Mouse (Mus musculus) limb, embryonic 14.5 days (tissue): ENCODE results near the gene Rgs9. TPM values are rescaled to one million over a fixed set of nuclear protein-coding genes. Genes with fewer than 3 reads are reported as not detected.
"Not testable (repeated sequence)": the region's sequence is repeated elsewhere in the genome, so short reads cannot be mapped to it uniquely, and the experiment has no call there.

Experiments used
- ATAC-seq: fragments of 200-750 bp; cut with Nextera tagmentation; 2 replicates; pipeline ENCODE4 v1.8.0; 2017; ENCODE audit warnings: low read depth, moderate number of reproducible peaks, moderate TSS enrichment; ENCODE audit not compliant: low FRiP score
- DNase-seq: peaks from one replicate; pipeline ENCODE4 v3.0.0-alpha.2; 2015; ENCODE audit warnings: low spot score
- H3K27ac ChIP-seq: fragments of 300-500 bp; sonication (generic); replicated peaks from 2 replicates; pipeline ENCODE4 v1.5.1; 2014; ENCODE audit warnings: low read depth, mild to moderate bottlenecking, low read length, moderate library complexity, mixed read lengths
- H3K27me3 ChIP-seq: fragments of 300-500 bp; sonication (generic); 2 replicates; pipeline ENCODE4 v1.6.1; 2014; ENCODE audit warnings: low read length, mixed read lengths; ENCODE audit not compliant: control insufficient read depth, insufficient read depth
- H3K36me3 ChIP-seq: fragments of 300-500 bp; sonication (generic); 2 replicates; pipeline ENCODE4 v1.6.1; 2014; ENCODE audit warnings: mild to moderate bottlenecking, low read length, moderate library complexity, mixed read lengths; ENCODE audit not compliant: control insufficient read depth, insufficient read depth
- H3K4me1 ChIP-seq: fragments of 300-500 bp; sonication (generic); 2 replicates; pipeline ENCODE4 v1.6.1; 2014; ENCODE audit warnings: antibody characterized with exemption, low read length, mixed read lengths; ENCODE audit not compliant: control insufficient read depth, insufficient read depth
- H3K4me2 ChIP-seq: fragments of 300-500 bp; sonication (generic); replicated peaks from 2 replicates; pipeline ENCODE4 v1.6.1; 2014; ENCODE audit warnings: low read depth, mild to moderate bottlenecking, low read length, moderate library complexity; ENCODE audit not compliant: severe bottlenecking
- H3K4me3 ChIP-seq: fragments of 300-500 bp; sonication (generic); replicated peaks from 2 replicates; pipeline ENCODE4 v1.5.1; 2014; ENCODE audit warnings: low read length
- H3K9ac ChIP-seq: fragments of 300-500 bp; sonication (generic); 2 replicates; pipeline ENCODE4 v1.6.1; 2014; ENCODE audit warnings: mild to moderate bottlenecking, low read depth, low read length, moderate library complexity; ENCODE audit not compliant: severe bottlenecking
- H3K9me3 ChIP-seq: fragments of 300-500 bp; sonication (generic); 2 replicates; pipeline ENCODE4 v1.6.1; 2016; ENCODE audit warnings: low read length; ENCODE audit not compliant: control insufficient read depth
- POLR2A ChIP-seq: fragments of 200-500 bp; IDR thresholded peaks from 2 replicates; pipeline ENCODE4 v1.8.0; 2012; ENCODE audit warnings: inconsistent platforms, mild to moderate bottlenecking, moderate library complexity, borderline replicate concordance; ENCODE audit not compliant: insufficient read depth, insufficient read length; ENCODE audit errors: extremely low read depth
- WGBS: fragments of 180-500 bp; shearing (Covaris S2); extraction: QIAGEN DNeasy Blood & Tissue Kit; methylation state at CpG from one replicate; pipeline ENCODE4 v1.1.7; 2014; 5-methylcytosine and 5-hydroxymethylcytosine counted together
- polyA plus RNA-seq, 2 experiments: library from polyadenylated mRNA; depleted of rRNA in 1 of 2; stranded (reverse) in 1 of 2; unstranded in 1 of 2; fragments of >200 nt; fragmentation: Nextera tagmentation in 1 of 2; extraction: Ambion mirVana in 1 of 2; gene quantifications; 2 replicates each; pipeline versions ENCODE4 v1.2.1 to v1.2.3; 2012 to 2014

Gene Rgs9
- polyA plus RNA-seq, 2 experiments = 2.1 to 6.1 TPM

DNA sequence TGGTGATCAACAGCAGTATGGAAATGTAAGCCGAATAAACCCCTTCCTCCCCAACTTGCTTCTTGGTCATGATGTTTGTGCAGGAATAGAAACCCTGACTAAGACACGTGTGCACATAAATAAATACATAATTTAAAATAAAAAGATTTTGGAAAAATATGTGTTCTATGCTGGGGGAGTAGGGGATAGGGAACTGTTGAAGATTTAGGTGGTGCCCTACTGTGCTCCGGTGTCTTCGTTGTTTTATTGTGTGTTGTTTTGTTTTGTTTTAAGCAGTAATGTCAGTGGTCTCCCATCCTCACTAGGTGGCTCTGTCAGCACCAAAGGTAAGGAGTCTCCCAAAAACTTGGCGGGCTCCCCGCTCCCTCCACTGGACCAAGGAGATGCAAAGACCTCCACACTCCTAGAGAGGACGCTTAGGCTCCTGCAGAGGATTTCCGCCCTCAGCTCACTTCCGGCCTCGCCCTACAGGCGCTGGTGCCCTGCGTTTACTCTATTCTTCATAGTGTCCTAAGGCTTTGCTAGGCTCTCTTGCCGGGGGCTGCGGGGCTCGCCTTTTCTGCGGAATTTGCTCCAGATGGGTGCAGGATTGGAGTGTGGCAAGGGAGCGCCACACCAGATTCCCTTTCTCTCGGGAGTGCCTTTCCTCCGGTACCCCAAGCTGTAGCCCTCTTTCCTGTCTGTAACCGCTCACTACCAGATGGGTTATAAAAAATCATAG, 14.1 kb upstream of the Rgs9 start:
- peak; percentile 67; the same call in 1 of the 2 replicates for TF ChIP-seq POLR2A
- Histone ChIP-seq H3K9me3 (no peaks in the 10 kb centered on the region), H3K36me3 (no peaks in the 10 kb centered on the region), H3K4me3 (peak overlapping the region; percentile 45), H3K4me2 (peak overlapping the region; percentile 46), H3K27ac (peak overlapping the region; percentile 61; the same call in 1 of the 2 replicates), H3K27me3 (no peaks in the 10 kb centered on the region), H3K9ac (peak overlapping the region; percentile 57), H3K4me1 (0 out of 2 replicates have a peak, but pooled peaks cover 2% of the 10 kb centered on the region)
- WGBS = 15% methylated on average over 20 of the region's 20 CpGs
- DNase-seq (peak; percentile 86), ATAC-seq (peak; percentile 94)

DNA sequence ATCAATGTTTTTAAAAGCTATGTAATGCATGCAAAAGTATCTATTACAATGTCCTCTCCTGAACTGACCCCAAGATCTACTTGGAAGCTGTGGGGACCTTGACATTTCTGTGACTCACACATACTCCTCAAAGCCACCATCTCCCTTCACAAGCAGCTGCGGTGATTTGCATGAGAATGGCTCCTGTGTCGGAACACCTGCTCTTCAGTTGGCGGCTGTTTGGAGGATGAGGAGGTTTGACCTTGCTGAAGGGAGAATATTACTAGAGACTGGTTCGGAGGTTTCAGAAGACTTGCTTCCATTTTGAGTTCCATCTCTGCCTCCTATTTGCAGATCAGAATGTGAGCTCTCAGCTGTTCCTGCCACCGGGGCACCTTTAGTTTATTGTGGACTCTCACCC, 7.8 kb upstream of the Rgs9 start:
- no peak for TF ChIP-seq POLR2A
- DNase-seq = no peak
- H3K4me2 ChIP-seq = no peak overlapping the region
- ATAC-seq = no peak
- H3K36me3 ChIP-seq = no peaks in the 10 kb centered on the region
- H3K4me1 ChIP-seq = no peaks in the 10 kb centered on the region
- WGBS = 78% methylated on average over 5 of the region's 5 CpGs
- H3K4me3 ChIP-seq = no peak overlapping the region
- H3K27me3 ChIP-seq = no peaks in the 10 kb centered on the region
- H3K9me3 ChIP-seq = no peaks in the 10 kb centered on the region
- H3K9ac ChIP-seq = no peak overlapping the region
- no peak overlapping the region for H3K27ac ChIP-seq

GRCm38 (mm10) chr11:109302338-109302737, 4.4 kb upstream of the Rgs9 start:
- no peak overlapping the region for H3K4me2 ChIP-seq
- TF ChIP-seq POLR2A = no peak
- no peak for DNase-seq
- no peak overlapping the region for H3K9ac ChIP-seq
- ATAC-seq = no peak
- no peaks in the 10 kb centered on the region for H3K9me3 ChIP-seq
- no peak overlapping the region for H3K27ac ChIP-seq
- H3K4me3 ChIP-seq = no peak overlapping the region
- H3K27me3 ChIP-seq = no peaks in the 10 kb centered on the region
- 74% methylated on average over 4 of the region's 4 CpGs for WGBS
- H3K36me3 ChIP-seq = no peaks in the 10 kb centered on the region
- peaks cover 3% of the 10 kb centered on the region for H3K4me1 ChIP-seq

DNA sequence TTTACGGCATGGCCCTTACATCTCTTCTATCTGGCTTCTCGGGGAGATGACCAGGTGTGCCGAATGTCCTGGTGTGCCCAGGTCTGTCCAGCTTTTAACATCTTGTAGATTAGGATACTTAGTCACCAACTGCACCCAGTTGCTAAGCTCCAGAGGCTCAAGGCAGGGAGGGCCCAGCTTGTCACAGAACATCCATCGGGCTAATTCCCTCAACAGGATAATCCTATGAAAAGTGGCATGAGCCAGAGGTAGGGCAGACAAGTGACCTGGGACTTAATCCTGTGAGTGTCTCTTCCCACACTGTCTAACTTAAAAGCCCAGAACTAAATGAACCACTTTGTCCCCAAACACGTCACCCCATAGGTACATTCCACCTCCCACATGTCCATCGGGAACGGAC, 898 bp downstream of the Rgs9 start:
- no peaks in the 10 kb centered on the region for H3K36me3 ChIP-seq
- DNase-seq (no peak), ATAC-seq (no peak)
- no peak overlapping the region for H3K27ac ChIP-seq
- no peak overlapping the region; the same call in 1 of the 2 replicates for H3K9ac ChIP-seq
- no peak for TF ChIP-seq POLR2A
- peak overlapping the region; percentile 42 for H3K4me3 ChIP-seq
- H3K4me2 ChIP-seq = peak overlapping the region; percentile 74; the same call in 1 of the 2 replicates
- no peaks in the 10 kb centered on the region for H3K9me3 ChIP-seq
- H3K27me3 ChIP-seq = no peaks in the 10 kb centered on the region; the same call in 1 of the 2 replicates
- 76% methylated on average over 7 of the region's 7 CpGs for WGBS
- H3K4me1 ChIP-seq = peaks cover 6% of the 10 kb centered on the region

DNA sequence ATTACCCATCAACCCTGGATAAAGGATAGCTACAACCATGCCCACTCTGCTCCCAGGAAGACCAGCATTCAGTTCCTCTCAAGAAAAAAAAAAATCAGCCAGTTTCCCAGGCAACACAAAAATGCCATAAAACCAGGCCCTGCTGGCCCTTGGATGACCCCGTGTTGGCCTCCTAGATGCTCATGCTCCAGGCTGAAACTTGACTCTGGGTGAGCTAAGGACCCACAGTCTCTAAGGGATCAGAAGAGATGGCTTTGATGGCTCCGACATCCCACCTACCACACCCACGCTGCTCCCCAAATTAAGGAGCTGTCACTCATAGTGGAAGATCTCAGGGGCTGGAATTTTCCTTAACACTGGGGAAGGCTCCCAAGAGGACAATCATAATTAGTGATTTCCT, 5.9 kb downstream of the Rgs9 start:
- no peak overlapping the region for H3K27ac ChIP-seq
- no peak overlapping the region for H3K4me3 ChIP-seq
- no peak for ATAC-seq
- DNase-seq = no peak
- no peak for TF ChIP-seq POLR2A
- no peaks in the 10 kb centered on the region for H3K36me3 ChIP-seq
- H3K27me3 ChIP-seq = no peaks in the 10 kb centered on the region; the same call in 1 of the 2 replicates
- no peak overlapping the region for H3K9ac ChIP-seq
- 24% methylated on average over 3 of the region's 3 CpGs for WGBS
- no peaks in the 10 kb centered on the region for H3K9me3 ChIP-seq
- H3K4me1 ChIP-seq = peaks cover 3% of the 10 kb centered on the region; the same call in 1 of the 2 replicates
- no peak overlapping the region for H3K4me2 ChIP-seq

DNA sequence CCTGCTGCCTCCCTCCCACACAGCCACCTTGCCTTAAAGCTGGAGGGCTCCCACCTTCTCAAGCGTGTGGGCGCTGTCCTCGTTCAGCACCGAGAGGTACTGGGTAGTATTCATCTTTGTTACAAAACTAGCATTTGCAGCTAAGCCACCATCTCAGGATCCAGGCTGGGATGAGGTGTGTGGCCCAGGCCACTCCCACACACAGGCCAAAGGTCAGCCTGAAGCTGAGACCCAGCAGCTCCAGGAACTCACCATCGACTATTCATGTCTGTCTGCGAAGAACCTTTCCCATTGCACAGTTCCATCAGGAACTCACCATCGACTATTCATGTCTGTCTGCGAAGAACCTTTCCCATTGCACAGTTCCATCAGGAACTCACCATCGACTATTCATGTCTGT, 8.6 kb downstream of the Rgs9 start:
- not testable (repeated sequence) for H3K9ac ChIP-seq, ATAC-seq, H3K9me3 ChIP-seq, H3K4me1 ChIP-seq, H3K4me3 ChIP-seq, H3K27me3 ChIP-seq, H3K36me3 ChIP-seq, H3K4me2 ChIP-seq, DNase-seq, H3K27ac ChIP-seq
- 89% methylated on average over 9 of the region's 9 CpGs for WGBS
